Mouse (Mus musculus) heart, adult 9 months (tissue): ENCODE data around the gene Olfr1420.
A peak's percentile ranks its signal among the peaks of the same experiment; 100 is the strongest.
"Not testable (repeated sequence)": the region's sequence is repeated elsewhere in the genome, so short reads cannot be mapped to it uniquely, and the experiment has no call there.

ENCODE experiments used
- DNase-seq, 2 experiments: peaks; one replicate each; pipeline ENCODE4 v3.0.0; 2022; ENCODE audit warnings: low spot score in 2 of 2

Olfr1420 gene

DNA sequence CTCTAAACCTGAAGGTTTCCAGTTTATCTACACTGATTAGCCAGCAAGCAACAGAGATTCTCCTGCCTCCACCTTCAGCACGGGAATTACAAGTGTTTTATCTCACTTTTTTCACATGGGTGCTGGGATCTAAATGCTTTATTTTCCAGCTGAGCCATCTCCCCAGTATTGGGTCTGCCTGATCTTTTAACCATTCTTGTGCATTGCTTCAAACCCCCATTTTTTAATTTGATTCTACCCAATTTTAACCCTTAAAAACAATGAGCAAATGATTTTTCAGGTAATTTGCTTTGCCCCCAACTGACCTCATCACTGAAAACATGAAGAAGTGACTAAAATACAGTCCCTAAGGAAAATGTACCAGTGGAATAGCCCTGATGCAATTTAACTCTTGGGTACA lies at the start of gene Olfr1420:
Gene Olfr1420, plus strand, starts transcription at position 301 of the 400 bp plus-strand sequence.
- no peak for DNase-seq

DNA sequence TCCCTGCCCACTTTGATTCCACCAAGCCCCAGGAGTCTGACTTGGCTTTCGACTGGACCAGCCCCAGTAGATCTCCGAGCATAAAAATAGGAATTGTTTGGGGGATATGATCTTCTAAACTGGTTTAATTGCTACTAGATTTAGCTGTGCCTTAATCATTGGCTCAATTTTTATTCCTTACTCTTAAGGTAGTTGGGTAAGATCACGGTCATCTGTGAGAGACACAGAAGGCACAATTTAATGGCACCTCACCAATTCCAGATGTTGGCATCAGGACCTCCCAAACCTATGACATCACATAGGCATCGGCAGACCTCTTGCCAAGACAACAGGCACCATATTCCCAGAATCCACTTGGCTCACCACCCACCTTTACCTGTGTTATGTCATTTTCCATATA lies 47.2 kb upstream of the Olfr1420 start, which contains the start of gene Olfr1417:
Gene Olfr1417, minus strand, starts transcription at position 101 of the 400 bp plus-strand sequence.
- no peak for DNase-seq

DNA sequence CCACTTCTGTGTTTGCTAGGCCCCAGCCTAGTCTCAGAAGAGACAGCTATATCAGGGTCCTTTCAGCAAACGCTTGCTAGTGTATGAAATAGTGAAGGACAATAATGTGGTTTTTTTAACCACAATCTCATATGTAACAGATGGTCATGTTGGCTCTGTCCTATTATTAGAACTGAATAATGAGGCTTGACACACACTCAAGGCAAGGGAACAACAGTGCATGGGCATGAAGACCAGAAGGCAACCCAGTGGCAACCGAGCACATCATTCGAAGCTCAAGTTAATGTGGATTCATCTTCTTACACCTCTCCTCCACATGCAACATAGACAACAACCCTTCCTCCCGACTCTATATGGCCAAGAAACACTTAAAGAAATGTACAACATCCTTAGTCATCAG lies 40.0 kb upstream of the Olfr1420 start:
- DNase-seq = no peak

- DNase-seq = no peak
These were observed 33.7 kb upstream of the Olfr1420 start for GRCm38 (mm10) chr19:11852652-11853051.

DNA sequence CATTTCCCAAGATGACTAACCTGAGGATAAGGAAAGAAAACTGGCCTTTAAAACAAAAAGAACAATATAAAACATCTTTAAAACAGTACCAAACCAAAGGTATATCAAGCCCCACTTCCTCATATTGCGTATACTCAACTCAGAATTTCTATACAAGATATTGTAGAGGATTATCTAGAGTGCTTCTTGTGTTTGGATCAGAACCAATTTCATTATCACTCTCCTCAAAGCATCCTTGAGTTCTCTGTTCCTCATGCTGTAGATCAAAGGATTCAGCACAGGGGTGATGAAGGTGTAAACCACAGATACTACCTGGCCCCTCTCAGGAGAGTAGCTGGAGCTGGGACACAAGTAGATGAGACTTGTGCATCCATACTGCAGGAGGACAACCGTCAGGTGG lies 31.5 kb upstream of the Olfr1420 start:
- no peak for DNase-seq

- DNase-seq = no peak
These were observed 29.9 kb upstream of the Olfr1420 start for GRCm38 (mm10) chr19:11856506-11856905.

DNA sequence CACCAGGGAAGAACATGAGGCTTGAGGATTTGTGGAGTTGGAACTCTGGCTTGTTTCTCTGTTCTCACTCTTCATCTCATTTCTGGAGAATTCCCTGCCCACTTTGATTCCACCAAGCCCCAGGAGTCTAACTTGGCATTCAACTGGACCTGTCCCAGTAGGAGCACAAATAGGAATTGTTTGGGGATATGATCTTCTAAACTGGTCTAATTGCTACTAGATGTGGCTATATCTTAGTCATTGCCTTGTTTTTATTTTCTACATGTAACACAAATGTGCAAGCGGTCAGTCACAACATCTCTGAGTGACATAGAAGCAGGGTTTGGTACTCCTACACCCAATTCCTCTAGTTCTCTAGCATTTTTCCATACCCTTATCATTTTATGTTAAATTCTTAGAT lies 25.4 kb upstream of the Olfr1420 start, which contains the start of gene Olfr1418:
Gene Olfr1418, minus strand, starts transcription at position 101 of the 400 bp plus-strand sequence.
- no peak for DNase-seq

- no peak for DNase-seq
These were observed 18.5 kb upstream of the Olfr1420 start for GRCm38 (mm10) chr19:11867837-11868236.

GRCm38 (mm10) chr19:11875006-11875405 lies 11.4 kb upstream of the Olfr1420 start, which contains the start of gene Olfr1419:
TSS of gene Olfr1419 (minus strand) at chr19:11875106.
- no peak for DNase-seq

GRCm38 (mm10) chr19:11878404-11878803 lies 8.0 kb upstream of the Olfr1420 start:
- not testable (repeated sequence) for DNase-seq

DNA sequence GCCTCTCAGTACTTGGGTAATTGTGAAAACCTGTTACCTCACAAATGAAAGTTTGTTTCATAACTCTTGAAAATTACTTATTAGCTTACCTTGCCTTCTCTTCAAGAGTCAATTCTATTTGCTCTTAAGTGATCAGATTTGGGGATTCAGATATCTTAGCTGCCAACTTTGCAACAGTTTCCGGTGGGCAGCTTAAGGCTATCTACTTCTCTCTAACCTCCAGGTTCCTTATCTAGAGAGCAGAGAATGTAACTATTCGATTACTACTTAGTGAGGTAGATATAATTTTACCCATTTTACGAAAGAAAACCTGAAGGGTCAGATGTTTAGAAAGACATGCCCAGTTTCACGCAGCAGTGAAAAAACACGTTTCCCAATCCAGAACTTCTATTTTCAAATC lies 24.7 kb downstream of the Olfr1420 start:
- DNase-seq = no peak

- no peak for DNase-seq
These were observed 25.2 kb downstream of the Olfr1420 start for GRCm38 (mm10) chr19:11911603-11912002.

DNA sequence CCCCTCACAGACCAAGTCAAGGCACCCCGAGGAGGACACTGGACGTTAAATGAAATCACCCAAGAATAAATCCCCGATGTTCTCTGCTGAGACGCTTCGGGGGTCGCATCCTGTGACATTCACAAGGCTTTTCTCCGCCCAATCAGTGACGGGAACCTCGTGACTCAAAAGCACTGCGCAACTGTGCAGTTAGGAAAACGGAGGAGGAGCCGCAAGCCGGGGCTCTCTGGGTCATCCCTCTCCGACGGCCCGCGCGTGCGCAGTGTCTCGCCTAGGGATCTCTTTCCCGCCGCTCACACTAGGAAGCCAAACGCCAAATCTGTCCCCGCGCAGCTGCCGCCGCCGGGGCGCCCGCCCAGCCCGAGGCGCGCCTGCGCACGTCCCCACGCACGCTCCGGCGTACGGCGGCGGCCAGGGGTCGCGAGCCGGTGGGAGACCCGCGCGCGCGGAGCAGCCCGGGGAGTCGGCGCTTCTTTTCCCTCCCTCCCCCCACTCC lies 25.7 kb downstream of the Olfr1420 start, which contains the start of gene Patl1:
Gene Patl1, plus strand, starts transcription at position 363 of the 496 bp plus-strand sequence.
- DNase-seq = peak; percentile 98 to 99

- DNase-seq = peak; percentile 65 to 66
These were observed 26.3 kb downstream of the Olfr1420 start for GRCm38 (mm10) chr19:11912533-11913121.

GRCm38 (mm10) chr19:11915804-11916203 lies 29.4 kb downstream of the Olfr1420 start:
- DNase-seq = peak; percentile 29 to 33

DNA sequence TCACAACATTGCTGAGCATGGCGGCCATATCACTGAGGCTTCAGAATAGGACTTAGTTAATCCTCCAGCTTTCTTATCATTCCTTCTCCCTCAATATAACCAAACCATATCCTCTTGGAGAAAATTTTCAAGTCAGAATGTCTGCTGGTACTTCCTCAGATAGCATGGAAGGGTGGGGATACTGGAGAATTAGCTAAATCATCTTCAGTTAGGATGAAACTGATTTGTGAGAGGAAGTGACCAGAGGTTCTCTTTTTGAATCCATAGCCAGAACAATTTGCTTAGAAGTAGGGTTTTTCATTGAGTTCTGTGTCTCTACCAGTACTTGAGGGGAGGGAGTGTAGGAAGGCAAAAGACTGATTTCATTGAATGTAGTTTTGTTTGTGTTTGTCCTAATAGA lies 35.7 kb downstream of the Olfr1420 start:
- no peak for DNase-seq

DNA sequence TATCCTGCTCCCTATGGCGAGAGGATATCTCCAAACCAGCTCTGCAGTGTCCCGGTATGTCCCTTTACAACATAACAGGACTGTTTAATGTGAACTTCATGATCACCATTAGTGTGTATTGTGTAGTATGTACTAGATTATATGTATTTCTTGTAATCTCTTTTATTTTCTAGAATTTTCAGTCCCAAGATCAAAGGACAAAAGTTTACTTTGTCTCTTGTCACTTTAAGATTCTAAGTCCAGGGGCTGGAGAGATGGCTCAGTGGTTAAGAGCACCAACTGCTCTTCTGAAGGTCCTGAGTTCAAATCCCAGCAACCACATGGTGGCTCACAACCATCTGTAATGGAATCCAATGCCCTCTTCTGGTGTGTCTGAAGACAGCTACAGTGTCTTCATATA lies 36.1 kb downstream of the Olfr1420 start:
- not testable (repeated sequence) for DNase-seq

- DNase-seq = no peak
These were observed 40.0 kb downstream of the Olfr1420 start for GRCm38 (mm10) chr19:11926380-11926779.

DNA sequence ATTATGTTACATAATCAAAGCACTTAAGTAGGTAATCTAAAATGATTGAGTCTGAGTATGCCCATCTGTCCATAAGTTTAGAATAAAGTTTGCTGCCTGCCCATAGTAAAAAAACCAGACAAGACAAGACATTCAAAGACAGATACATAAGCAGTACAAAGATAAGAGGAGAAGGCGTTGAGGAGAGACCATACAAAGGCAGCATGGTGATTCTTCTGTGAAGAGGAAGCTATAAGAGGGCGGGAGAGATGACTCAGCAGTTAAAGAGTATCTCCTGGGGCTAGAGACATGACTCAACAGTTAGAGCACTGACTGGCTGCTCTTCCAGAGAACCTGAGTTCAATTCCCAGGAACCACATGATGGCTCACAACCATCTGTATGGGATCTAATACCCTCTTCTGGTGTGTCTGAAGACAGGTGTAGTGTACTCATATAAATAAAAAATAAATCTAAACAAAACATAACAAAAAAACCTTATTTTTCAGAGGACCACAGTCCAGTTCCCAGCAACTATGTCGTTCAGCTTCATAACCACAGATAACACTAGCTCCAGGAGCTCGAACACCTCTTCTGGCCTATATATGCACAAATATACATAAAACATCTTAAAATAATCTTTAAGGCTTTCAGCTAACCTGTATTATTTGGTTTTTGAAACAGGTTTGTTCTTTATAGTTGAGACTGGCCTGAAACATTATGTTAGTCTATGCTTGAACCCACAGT lies 41.8 kb downstream of the Olfr1420 start:
- no peak for DNase-seq

DNA sequence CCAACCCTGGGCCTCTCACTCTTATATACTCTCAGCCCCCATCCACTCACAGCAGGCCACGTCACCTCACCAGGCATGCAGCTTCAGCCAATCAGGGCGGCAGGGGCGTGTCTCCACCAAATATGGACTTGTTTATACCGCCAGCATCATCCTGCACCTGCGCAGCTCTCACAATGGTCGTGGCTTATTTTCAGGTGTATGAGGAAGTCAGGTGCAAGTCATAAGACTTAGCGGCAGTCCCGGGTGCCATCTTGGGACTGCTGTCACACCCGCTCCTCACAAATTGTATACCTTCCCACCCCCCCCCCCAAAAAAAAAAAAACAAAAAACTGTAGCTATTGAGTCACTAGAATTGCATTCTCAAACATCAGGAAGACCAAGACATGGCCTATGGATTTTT lies 60.1 kb downstream of the Olfr1420 start:
- not testable (repeated sequence) for DNase-seq
